Mouse (Mus musculus): ENCODE results near the gene Slc17a2.
"Not testable (repeated sequence)": the region's sequence is repeated elsewhere in the genome, so short reads cannot be mapped to it uniquely, and the experiment has no call there.

Gene Slc17a2

DNA sequence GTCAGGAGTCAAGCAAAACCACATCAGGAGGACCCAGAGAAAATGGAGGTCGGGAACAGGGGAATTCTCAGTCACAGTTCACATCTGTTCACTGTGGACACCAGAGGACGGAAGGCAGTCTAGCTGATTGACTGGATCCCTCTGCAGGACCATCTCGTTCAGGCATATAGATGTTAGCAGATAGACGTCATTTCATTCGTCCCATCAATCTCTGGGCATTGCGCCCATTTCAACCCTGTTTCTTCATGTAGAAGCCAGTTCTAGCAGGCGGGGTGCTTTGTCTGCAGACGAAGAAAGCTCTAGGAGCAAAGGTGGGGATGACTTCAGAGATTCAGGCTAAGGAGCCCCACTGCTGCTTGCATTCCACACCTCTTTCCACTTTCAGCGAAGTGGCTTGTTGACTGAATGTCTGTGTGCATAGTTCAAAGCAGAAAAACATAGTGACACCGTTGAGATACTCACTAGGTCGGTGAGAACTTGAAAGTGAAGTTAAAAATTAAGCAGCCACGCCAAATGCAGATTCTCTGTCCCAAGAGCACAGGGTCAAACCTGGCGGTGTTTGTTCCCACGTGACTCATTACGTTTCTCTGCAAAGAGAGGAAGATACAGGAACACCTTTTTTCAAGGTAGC is at the start of gene Slc17a2:
TSS of gene Slc17a2 (plus strand) at position 572 of the 631 bp plus-strand sequence.
- DNase-seq (ENCODE audit: low spot score), result no peak

DNA sequence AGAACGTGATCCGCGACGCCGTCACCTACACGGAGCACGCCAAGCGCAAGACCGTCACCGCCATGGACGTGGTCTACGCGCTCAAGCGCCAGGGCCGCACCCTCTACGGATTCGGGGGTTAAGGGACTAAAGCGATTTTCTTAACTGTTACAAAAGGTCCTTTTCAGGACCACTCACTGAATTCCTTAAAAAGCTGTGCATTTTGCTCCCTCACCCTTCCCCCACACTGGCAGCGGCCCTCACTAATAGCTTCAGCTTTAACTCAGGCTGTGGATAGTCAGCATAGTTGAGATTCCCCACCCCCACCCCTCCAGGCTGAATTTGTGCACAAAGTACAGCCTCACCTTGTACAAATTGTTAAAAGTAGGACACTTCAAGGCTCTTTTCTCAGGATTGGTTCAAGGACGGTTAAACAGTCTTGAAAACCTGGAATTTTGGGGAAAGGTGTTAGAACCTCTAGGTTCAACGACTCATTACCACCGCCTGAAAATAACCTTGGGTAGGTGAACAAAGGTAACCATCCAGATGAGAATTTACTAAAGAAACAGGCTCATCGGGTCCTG is 49.5 kb upstream of the Slc17a2 start:
- no peak for DNase-seq (ENCODE audit: low spot score)

DNA sequence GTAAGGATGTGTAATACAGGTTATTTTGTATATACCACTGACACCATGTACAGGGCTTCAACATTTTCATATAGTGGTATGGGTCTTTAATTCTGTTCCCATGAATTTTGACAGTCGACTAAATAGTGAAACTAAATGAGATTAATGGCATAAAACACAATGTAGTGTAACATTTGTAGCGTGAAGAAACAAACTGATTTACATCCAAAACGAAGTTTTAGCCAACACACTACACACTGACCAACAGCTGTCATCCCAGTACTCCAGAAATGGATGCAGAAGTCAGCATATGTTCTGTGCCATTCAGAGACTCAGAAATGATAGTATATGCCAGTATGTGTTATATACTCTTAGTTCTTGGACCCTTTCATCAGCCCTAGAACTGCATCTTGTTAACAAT is 48.9 kb upstream of the Slc17a2 start:
- no peak for DNase-seq (ENCODE audit: low spot score)

DNA sequence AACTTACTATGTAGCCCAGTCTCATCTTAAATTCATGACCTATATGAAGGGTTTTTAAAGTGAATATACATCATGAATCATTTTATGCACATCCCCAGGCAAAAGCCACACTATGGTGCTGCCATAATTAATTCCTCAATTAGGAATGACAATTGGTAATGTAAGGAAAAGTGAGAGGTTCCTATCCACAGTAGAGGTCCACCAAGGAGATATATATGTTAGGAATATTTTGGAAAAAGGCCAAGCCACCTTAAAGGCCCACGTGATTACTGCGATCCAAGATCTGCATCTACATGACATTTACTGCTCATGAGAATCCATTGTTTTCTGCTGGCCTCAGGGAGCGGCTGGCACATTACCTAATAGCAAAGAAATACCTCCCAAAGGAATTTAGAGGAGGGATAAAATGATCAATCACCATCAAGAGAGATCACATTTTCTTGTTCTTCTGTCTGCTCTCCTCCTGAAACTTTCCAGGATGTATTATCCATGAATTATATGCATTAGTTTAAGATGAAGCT is 47.5 kb upstream of the Slc17a2 start:
- no peak for DNase-seq (ENCODE audit: low spot score)

DNA sequence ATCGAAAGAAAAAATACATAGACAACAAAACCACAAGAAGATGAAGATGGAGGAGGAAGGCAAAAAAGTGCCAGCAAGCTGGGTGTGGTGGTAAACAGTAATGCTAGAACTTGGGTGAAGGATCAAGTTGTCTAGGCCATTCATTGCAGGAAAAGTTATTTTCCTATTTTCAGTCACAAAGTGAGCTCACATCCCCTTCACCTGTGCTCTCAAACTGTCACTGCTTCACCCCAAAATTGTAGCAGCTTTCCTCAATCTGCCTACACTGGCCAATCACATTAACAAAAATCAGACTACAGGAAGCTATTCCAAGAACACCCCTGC is 46.9 kb upstream of the Slc17a2 start:
- DNase-seq (ENCODE audit: low spot score), result no peak

DNA sequence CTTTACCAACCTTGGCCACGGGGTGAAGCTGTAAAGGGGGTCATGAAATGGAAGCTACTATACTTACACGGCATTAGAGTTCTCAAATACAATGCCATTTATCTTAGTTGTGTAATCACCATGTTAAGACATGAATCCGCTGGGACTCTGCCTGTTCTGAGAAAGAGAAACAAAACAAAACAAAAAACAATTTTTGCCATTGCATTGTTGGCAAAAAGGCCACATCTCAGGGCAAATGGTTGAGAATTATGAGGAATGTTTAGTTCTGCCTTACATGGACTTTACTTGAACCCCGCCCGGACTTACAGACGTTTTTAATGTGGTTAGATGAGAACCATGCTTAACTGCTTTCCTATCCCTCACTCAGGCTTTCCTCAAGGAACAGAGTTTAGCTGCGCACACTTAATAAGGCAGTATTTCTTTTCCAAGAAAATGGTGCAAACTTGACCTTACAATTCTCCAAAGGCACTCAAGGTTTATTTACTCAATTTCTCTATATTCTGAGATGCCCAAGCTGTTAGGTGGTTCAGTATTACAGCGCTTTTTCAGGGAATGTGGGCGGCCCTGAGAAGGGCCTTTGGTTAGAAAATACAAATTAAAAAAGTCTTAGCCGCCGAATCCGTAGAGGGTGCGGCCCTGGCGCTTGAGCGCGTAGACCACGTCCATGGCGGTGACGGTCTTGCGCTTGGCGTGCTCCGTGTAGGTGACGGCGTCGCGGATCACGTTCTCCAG is 46.4 kb upstream of the Slc17a2 start:
- no peak for DNase-seq (ENCODE audit: low spot score)

DNA sequence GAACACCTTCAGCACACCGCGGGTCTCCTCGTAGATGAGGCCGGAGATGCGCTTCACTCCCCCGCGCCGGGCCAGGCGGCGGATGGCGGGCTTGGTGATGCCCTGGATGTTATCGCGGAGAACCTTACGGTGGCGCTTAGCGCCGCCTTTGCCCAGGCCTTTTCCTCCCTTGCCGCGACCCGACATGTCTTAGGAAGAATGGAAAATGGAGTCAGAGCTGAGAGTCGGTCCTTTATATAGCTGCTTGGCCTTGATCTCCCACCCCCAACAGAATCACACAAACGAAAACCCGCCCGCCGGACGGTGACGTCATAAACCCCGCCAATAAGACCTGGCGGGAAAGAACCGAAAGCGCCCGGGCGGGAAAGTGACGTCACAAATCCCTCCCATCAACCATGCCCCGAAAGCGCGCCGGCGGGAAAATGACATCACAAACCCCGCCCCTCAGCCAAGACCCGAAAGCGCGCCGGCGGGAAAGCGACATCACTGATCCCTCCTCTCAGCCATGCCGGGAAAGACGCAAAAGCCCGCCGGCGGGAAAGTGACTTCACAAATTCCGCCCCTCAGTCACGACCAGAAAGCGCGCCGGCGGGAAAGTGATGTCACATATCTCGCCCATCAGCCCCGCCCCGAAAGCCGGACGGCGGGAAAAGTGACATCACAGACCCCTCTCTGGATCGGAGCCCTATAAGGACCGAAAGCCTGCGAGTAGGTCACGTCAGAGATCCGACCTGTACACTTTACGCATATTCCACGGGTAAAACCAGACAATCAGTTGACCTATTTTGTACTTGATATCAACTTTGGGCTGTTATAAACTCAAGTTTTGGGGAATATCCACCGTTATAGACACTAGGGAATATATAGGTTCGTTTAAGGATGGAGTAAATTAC is 45.6 kb upstream of the Slc17a2 start, which contains the start of gene Hist1h4a:
TSS of gene Hist1h4a (minus strand) at position 259 of the 893 bp plus-strand sequence.
- DNase-seq (ENCODE audit: low spot score), result peak; percentile 93

DNA sequence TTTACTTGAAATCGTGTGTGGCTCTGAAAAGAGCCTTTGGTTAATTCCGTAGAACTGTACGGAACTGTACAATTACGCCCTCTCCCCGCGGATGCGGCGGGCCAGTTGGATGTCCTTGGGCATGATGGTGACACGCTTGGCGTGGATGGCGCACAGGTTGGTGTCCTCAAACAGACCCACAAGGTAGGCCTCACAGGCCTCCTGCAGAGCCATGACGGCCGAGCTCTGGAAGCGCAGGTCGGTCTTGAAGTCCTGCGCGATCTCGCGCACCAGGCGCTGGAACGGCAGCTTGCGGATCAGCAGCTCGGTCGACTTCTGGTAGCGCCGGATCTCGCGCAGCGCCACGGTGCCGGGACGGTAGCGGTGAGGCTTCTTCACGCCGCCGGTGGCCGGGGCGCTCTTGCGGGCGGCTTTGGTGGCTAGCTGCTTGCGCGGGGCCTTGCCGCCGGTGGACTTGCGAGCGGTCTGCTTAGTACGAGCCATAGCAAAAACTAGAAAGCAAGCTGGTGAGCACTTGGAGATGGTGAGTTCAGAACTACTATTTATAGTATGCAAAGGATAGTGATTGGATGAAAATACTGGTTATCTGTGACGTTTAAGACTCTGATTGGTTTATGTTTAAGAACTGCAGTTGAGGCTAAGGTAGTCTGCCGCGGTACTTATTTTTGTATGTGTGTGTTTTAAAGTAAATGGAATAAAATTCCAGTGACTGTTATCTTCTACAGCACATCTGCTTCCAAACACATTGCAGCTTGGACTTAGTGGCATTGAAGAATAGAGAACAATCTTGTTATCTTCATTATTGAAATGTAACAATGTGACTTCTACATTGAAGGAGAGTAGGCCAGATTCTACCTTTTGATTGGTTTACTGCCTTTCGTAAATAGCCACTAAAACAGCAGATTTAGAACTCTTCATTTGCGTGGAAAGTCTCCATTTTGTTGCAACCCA is 44.6 kb upstream of the Slc17a2 start, which contains the start of gene Hist1h3a:
TSS of gene Hist1h3a (minus strand) at position 516 of the 951 bp plus-strand sequence.
- not testable (repeated sequence) for DNase-seq (ENCODE audit: low spot score)

DNA sequence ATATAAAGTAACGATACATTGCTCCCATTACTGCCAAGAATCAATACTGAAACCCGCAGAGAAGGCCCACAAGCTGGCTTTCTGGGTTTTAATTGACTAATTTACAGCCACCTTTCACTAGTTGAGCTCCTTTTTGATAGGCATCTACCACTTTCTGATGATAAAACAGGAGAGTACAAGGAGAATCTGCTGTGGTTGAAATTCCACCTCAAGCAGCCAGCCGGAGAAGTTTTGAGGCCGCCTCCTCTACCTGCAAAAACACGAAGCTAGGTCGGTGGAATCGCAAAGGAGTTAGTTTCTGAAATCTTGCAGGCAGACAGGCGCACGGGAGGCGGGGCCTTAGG is 43.6 kb upstream of the Slc17a2 start:
- no peak for DNase-seq (ENCODE audit: low spot score)

DNA sequence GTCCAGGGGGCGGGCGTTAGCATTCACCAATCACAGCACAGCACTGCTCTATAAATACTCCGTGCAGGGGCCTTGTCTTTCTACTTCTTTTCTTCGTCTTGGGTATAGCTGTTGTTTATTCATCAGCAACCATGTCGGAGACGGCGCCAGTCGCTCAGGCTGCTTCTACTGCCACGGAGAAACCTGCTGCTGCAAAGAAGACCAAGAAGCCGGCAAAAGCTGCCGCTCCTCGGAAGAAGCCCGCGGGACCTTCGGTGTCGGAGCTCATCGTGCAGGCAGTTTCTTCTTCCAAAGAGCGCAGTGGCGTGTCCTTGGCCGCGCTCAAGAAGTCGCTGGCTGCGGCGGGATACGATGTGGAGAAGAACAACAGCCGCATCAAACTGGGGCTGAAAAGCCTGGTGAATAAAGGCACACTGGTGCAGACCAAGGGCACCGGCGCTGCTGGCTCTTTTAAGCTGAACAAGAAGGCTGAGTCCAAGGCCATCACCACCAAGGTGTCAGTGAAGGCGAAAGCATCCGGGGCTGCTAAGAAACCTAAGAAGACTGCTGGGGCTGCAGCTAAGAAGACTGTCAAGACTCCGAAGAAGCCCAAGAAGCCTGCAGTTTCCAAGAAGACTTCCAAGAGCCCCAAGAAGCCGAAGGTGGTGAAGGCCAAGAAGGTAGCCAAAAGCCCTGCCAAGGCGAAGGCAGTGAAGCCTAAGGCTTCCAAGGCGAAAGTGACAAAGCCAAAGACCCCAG is 43.0 kb upstream of the Slc17a2 start, which contains the start of gene Hist1h1a:
TSS of gene Hist1h1a (plus strand) at position 81 of the 738 bp plus-strand sequence.
- DNase-seq (ENCODE audit: low spot score), result peak; percentile 62

DNA sequence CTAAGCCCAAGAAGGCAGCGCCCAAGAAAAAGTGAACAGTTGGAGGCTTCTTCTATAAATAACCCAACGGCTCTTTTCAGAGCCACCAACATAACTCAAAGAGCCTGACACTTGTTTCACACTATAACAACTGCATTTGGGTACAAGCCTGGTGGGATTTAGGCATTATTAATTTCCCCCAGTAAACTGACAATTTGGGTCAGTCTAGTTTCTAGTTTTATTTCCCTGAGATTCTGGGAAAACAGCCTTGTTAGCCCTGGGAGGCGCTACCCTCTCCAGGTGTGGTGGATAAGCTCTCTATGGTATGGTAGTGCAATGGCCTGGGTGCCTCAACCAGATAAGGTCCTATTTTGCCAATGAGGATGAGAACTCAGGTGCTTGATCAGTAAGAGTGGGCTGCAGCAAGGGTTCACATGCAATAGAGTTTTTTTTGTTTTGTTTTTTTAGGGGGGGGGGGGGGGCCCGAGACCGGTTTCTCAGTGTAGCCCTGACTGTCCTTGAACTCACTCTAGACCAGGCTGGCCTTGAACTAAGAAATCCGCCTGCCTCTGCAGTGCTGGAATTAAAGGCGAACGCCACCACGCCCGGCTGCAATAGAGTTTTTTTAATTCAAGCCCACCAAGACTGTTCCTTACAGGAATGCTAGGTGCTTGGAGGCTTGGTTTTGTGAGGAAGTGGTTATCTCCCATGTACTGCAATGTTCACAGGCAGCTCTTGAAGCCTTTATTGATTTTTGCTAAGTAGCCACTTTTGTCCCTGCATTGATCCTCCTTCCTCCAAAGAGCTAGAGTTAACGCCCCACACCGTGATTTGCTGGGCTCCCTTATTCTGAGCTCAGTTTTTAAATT is 42.2 kb upstream of the Slc17a2 start:
- DNase-seq (ENCODE audit: low spot score), result no peak

DNA sequence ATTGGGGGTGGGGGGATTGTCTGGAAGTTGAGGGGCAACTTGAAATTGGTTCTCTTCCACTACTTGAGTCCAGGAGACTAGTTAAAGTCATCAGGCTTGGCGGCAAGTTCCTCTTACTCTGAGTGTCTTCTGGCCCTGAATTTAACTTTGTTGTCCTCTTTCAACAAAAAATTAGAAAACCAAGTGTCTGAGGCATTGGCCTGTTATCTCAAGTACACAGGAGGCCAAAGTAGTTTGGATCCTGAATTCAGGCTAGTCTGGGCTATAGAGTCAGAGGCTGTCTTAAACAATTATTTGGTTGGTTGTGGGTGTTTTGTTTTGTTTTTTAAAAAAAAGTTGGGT is 41.6 kb upstream of the Slc17a2 start:
- no peak for DNase-seq (ENCODE audit: low spot score)

DNA sequence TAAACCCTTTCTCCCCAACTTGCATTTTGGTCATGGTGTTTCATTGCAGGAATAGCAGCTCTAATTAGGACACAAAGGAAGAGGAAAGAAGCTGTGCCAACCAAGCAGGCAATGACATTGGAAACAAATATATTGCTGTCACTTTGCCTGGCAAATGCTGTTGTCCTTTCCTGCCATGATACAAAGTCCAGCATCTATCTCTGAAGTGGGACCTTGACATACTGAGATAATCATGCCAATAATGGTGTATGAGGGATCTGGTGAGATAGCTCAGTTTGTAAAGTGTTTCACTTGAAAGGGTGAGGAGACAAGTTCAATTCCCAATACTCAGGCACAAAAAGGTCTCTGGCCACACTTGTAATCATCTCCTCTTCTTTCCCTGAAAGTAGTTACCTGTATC is 40.0 kb upstream of the Slc17a2 start:
- no peak for DNase-seq (ENCODE audit: low spot score)

DNA sequence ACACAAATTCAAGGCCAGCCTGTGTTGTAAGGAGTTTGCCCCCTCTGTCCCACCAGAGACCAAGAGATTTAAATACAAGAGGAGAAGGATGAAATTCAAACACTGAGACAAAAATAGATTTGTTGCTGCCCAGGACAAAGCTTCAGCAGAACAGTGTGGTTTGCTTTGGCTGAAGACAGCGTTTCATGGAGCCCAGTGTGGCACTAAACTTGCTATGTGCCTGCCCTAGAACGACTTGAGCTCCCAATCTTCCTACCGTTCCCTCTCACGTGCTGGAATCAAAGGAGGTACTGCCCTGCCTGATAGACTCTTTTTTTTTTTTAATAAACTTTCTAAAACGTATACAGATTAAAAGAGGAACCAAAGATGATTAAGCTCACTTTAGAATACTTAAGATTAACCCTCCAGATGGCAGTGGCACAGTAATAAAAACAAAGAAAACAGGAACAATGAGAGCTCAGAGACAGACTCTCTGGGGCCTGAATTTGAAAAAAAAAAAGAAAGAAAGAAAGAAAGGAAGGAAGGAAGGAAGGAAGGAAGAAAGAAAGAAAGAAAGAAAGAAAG is 37.9 kb upstream of the Slc17a2 start:
- no peak for DNase-seq (ENCODE audit: low spot score)

DNA sequence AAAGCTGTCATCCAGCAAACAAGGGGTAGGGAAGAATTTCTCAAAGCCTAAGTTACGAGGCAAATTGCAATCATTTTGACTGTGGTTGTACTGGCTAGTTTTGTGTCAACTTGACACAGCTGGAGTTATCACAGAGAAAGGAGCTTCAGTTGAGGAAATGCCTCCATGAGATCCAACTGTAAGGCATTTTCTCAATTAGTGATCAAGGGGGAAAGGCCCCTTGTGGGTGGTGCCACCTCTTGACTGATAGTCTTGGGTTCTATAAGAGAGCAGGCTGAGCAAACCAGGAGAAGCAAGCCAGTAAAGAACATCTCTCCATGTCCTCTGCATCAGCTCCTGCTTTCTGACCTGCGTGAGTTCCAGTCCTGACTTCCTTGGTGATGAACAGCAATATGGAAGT is 37.2 kb upstream of the Slc17a2 start, which contains the start of gene Trim38:
TSS of gene Trim38 (plus strand) at position 301 of the 400 bp plus-strand sequence.
- DNase-seq (ENCODE audit: low spot score), result not testable (repeated sequence)

DNA sequence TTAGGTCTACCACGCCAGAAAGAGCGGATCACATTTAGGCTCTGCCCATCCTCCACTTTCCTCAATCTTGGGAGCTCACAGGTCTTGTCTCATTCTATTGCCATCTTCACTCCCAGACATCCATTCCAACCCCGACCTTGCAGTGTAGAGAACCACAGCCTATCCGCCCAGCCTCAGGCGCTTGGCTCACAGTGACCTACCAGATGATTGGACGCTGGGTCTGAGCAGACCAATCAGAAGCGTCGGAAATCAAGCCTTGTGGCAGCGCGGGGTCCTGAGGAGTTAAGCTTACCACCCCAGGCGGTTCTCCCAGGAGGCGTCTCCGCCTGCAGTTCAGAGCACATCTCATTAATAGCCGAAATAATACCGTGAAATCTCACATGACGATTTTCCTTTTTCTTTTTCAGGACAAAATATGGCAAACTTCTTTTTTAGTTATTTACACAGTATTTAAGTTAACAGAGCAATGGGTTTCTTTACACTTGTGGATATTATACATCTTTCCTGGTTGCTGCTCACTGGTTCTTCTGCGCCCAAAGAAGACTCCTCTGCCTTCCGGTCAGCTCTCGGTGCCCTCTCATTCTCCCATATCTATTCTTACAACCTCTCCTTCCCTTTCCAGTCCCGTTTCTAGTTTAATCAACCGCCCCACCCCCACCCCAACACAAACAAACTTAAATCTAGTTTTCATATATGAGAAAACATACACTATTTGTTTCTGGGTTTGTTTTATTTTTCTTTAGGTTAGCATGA is 34.1 kb upstream of the Slc17a2 start:
- no peak for DNase-seq (ENCODE audit: low spot score)

DNA sequence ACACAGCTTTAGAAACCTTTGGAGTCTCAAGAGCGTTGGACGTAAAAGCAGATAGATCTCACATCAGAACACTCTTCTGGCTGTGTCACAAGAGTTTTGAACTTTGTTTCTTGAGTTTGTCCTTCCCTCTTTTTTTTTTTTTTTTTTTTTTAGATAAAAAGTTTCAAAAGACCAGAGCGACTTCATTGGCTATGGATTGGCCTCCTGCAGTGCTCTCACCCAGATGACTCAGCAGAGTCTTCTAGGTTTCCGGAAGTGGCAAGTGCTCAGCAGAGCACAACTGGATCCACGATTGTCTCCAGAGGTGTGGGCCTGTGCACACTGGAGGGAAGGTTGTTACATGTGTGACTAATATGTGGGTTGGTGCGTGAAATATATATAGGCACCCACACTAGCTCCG is 28.5 kb upstream of the Slc17a2 start:
- DNase-seq (ENCODE audit: low spot score), result no peak

DNA sequence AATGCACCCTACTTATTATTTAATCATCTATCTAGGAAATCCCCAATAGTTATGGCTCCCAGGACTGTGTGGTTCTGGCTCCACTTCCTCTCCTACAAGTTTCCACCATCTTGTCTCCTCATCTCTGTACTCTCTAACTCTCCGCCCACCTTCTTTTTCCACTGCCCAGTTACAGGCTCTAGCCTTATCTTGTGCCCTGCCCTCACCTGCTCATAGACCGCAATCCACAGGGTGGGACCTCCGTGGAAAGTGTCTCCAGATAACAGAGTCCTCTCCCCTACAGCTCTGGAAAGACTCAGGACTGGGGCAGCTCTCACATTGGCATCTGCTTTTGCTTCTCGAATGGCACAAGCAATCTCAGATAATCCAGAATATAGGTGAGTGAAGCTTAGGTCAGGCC is 27.8 kb upstream of the Slc17a2 start:
- DNase-seq (ENCODE audit: low spot score), result no peak
